Mouse (Mus musculus) cortical plate, adult 2 months (tissue): ENCODE measurements around the gene Zfp850.

Experiments
- CTCF ChIP-seq: fragments of 200-500 bp; IDR thresholded peaks from 2 replicates; pipeline ENCODE4 v1.5.1; 2011; ENCODE audit warnings: mild to moderate bottlenecking, control low read depth, low read length; ENCODE audit not compliant: insufficient read depth; ENCODE audit errors: extremely low read depth
- POLR2A ChIP-seq: fragments of 200-500 bp; IDR thresholded peaks from 2 replicates; pipeline ENCODE4 v1.6.1; 2011; ENCODE audit warnings: mild to moderate bottlenecking, low read length, control low read depth; ENCODE audit not compliant: insufficient read depth; ENCODE audit errors: extremely low read depth

DNA sequence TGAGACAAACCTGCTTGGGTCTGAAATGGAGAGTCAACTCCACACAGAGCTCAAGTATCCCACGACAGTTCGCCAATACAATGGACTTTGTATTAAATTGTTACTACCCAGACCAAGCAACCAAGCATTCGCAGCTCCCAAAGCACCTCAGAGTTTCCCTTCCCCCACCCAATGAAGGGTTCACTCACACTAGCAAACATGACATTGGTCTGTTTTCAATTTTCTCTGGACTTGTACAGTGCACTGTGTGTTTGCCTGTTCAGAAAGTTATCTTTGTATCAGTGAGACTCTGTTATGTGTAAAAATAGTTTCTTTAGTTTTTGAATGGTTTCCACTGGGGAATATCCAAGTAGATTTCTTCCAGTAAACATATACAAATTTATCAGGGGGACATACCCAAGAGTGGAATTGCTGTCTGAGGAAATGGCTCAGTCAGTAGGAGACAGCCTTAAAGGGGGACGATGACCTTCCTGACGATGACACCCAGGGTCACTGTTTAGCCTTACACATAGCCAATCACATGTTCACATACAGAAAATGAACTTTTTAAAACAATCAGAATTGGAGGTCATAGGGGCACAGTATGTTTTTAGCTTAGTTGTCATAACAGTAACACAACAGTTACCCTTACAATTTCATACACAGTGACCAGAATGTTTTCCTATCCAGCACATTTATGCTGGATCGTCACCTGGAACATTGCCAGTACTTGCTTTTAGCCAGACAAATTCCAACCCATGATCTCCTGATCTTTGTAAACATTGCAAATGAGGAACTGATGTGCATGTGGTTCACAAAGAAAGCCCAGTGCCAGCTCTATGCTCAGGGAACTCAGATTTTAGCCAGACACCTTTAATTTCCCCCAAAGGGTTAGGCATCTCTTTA, 39.4 kb upstream of the Zfp850 start:
- TF ChIP-seq CTCF (no peak), POLR2A (no peak)
